Mouse (Mus musculus) megakaryocyte, adult 5-6 weeks (primary cell): ENCODE measurements around the gene Kcnmb4. TPM values are rescaled to one million over a fixed set of nuclear protein-coding genes. Genes with fewer than 3 reads are reported as not detected.

Source experiments
- ATAC-seq: 2 replicates; pipeline ENCODE4 v1.8.0; 2016; ENCODE audit warnings: mild to moderate bottlenecking, inconsistent platforms; ENCODE audit not compliant: poor library complexity, severe bottlenecking
- total RNA-seq, 2 experiments: library from RNA; stranded (forward) in 1 of 2; stranded (reverse) in 1 of 2; fragments of 153-499, 151-499 nt in 1 of 2; fragments of 221-1000, 200-1000 nt in 1 of 2; gene quantifications; 2 replicates each; pipeline versions ENCODE4 v1.2.3 to v1.2.4; 2015 to 2017

The Kcnmb4 gene
- total RNA-seq, 2 experiments from 2014 or later, result not detected

DNA sequence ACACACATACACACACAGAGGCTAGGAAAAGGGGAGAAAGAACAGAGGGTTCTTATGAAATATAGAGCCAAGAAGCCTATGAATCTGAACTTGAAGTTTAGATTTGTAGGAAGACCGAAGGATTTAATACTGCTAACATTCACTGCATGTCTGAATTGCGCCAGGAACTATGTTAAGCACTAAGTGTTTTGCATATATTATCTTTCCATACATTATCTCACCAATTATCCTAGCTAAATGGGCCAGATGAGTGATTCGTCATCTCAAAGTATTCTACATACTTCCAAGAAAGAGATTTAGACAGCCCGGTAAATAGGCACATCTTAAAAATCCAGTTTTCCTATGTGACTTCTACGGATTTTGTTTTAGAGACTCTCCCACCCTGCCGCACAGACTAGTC, 68.7 kb downstream of the Kcnmb4 start:
- no peak for ATAC-seq

DNA sequence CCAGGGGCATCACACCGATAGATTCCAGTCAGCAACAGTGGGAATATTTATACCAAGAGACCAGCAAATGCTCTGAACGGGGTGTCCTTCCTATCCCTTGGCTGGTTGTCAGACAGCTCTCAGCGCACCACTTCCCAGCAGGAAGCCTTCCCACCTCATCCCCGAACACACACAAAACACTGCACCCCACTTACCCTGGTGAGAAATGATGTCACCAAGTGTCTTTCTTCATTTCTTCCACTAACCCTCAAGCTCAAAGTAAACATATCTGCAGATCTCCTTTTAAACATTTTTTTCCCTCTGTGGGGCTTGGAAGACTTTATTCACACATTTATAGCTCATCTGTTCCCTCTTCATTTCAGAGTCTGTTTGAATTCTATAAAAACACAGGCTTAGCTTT, 70.0 kb downstream of the Kcnmb4 start:
- no peak for ATAC-seq

DNA sequence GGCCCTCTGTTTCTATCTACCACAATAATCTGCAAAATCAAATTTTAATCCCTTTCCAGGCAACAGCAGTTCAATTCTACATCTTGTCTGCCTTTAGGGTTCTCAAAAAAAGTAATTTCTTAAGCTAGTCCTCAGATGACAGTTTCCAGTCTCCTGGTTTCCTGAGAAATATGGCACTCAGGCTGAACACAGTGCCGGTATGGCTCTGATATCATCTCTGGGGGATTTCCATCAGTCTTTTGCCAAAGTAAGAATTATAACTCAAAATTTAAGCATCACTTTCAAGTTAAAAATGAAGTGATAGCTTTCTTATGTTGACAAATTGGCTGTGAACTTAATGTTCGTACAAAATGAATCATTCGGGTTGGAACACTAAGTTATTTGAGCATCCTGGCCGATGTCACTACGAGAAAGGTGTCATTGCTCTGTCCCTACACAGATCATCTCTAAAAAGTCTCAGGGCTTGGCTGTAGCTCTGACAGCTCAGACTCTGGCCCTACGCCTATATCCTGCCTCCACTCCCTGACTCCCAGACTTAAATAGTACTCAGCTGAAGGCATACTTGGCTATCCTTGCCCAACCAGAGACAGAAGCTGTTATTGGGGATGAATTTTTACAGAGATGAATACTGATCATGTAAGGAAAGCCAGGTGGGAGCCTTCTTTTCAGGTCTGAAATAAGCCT, 70.8 kb downstream of the Kcnmb4 start:
- ATAC-seq, result no peak

DNA sequence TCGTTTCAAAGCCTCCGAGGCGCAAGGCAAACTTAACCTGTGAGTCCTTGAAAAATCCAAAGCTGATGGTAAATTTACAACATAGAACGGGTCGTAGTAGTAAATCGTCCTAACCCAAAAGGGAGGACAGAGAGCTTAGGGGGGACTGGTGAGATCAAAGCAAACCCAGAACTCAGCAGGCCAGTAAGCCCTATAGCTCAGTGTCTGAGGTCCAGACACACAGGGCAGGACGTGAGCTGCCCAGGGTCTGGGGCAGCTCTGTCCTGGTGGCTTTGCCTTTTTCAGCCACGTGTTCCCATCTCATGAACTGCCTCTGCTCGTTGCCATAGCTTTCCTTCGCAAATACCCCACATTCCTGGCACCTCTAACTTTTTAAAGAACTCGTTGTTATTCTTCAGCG, 75.7 kb downstream of the Kcnmb4 start:
- ATAC-seq, result no peak

DNA sequence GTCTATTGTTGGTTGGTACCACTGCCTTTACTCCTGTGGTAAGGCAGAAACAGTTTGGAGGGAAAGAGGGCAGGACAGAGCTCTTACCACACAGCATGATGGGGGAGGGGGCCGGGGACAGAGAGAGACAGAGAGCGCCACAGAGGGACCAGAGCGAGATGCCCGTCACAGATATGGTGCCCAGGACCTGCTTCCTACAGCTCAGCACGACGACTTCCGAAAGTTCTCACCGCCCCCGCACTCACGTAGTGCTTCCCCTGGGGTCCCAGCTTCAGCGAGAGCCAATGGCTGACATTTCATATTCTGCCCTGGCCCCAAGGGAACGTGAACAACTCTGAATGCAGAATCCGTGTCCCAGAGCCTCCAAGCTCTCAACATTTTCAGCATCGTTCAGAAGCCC, 76.1 kb downstream of the Kcnmb4 start:
- ATAC-seq, result no peak

DNA sequence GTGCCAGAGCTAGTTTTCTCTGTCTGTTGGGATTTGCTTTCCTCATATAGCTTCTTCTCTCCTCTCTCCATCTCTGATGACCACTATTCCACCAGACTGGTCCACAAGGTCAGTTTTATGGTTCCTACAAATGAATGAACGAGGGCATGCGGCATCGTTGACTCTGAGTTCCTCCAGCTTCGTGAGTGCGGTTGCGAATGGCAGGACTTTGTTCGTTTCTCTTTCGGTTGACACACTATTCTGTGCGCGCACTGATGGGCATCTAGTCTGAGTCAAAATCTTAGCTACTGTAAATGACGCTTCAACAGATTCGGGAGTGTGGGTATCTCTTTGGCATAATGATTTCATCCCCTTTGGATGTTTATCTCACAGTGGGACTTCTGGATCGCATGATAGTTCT, 76.7 kb downstream of the Kcnmb4 start:
- ATAC-seq, result no peak

DNA sequence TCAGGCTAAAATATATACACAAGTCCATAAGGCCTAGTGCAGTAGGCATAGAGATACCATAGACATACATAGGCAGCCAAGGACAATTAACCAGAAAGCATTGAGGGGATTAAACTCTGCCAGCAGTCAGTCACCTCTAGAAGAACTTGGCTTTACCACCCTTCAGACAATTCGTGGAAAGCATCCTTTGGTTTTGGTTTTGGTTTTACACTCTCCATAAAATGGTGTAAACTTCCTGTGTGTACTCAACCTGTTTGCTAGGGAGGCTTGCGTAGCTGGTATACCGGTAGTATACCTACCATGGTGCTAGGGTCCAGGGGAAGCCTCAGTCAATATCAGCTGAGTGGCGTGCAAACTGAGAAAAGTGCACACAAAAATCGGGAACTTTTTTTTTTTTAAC, 77.4 kb downstream of the Kcnmb4 start:
- ATAC-seq, result no peak

DNA sequence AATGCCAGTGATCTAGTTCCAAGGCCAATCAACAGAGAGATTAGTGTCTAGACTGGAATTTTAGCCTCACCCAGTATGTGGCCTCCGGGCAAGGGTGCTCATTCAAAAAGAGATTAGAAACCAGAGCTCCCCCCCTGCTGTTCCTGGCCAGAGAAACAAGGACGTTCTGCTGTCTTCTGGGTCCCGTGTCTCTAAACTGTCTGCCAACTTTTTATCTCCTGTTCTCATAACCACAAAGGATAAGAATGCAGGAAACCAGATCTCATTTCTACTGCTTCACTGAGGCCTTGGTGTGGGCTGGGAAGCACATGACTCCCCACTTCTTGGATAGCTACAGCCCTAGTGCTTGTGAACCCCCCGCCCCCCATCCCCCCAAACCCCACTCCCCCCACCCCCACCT, 79.1 kb downstream of the Kcnmb4 start:
- no peak for ATAC-seq

DNA sequence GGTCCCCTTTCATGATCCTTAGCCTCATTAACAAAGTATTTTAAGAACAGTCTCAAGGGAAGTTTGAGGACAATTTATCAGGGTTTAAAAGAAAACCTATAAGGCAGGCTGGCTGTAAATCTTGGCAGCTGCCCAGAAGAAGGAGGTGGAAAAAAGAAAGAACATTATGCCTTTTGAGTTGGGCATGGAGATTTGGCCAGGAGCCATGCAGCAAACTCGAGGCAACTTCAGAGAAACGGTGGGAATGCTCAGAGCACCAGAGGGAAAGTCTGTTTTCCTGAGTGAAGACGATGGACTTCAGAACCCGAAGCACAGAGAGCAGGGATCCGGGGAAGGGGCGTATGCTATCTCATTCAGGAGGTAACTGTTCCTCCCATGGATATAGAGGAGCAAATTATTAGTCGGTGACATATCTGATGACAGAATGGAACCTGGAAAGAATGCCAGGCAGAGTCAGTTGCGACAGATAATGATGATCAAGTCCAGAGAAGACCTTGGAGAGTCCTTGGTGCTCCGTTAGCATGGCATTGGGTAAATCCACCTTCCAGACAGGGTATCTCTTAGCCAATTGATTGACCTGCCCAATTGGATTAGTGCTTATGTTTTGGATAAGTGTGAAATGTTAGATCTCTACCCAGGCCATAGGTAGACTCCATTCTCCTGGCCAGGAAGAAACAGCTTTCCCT, 79.7 kb downstream of the Kcnmb4 start:
- ATAC-seq, result no peak

DNA sequence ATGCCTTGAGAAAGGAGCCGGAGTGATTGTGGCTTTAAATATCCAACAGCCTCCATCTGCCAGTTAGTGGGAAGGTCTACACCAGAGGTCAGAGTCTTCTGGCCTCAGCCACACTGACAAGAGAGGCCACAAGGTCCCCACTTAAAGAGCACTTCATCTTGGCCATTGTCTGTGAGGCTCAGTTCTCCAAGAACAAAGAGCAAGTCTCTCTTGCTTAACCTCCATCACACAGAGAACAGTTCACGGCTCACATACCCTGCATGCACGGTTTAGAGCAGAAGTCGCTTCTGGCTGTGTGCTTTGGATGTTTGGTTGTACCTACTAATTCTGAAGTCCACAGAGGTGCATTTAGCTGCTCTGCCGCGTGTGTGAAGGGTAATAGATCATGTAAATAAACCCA, 84.8 kb downstream of the Kcnmb4 start:
- no peak for ATAC-seq

DNA sequence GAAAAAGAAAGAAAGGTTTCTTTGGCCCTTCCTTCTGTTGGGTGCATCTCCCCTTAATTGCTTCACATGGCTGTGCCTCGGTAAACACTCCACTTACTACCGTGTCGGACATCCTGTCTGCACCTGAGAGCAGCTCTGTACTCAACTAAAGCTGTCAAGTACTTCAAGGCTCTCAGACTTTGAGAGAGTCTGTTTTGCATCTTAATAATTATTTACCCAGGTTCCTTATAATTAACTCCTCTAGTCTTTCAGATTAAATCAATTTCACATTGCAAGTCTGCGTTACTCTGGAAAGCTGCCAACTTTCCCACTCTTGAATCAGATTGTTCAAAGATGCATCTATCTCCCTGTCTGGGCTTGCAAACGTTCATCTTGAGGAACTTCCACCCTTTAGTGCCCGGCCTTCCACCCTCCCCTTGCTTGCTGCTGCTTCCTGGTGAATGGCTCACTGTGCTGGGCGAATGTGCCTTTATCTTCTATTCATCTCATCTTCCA, 87.2 kb downstream of the Kcnmb4 start:
- ATAC-seq, result no peak

DNA sequence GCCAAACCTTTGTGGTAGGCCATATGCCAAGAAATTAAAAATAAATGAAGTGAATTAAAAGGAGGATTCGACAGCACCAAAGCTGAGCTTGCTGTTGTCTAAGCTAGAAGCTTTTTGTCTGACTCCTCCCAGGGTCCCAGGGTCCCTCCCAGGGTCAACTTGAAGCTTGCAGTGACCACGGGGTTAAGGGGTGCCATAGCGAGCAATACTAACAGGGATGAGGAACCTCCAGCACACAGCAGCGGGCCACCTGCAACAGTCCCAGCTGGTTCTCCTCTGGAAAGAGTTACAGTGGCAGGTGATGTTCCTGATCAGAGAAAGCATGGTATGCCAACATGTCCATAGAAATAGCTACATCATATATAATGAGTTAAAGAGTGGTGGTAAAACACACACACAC, 89.3 kb downstream of the Kcnmb4 start:
- ATAC-seq, result no peak

DNA sequence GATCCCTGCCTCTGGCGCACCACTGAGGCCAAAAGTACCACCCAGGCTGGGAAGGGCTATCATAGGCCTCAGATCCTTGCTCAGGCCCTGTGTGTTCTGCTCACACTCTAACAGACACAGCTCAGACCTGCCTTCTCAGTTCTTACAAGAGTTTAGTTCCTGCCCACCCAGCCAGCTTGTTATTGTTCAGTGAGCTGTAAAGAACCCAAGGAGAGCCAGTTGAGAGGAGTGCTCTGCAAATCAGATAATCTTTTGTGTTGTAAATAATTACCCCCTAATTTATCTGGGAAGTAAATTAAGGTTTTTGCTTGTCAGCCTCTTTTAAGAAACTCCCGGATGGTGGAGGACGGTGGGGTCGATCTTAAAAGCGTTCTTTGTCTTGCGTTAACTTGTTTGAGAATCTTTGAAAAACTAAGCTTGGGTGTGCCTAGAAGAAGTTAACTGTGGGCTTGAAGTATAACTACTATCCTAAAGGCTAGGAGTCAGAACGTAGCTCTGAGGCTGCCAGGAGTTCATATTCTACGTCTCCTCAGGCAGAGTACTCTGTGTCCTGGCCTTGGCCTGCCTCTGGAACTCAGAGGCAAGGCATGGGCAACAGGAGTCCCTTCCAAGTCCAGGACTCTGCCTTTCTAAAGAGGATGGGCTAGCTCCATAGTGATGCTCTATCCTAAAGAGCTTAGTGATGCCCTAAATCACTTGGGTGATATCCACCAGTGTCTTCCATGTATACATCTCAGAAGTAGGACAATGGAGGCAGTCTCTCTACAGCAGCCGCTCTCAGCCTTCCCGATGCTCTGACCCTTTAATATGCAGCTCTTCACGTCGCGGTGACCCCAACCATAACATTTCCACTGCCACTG, 90.6 kb downstream of the Kcnmb4 start:
- no peak for ATAC-seq

DNA sequence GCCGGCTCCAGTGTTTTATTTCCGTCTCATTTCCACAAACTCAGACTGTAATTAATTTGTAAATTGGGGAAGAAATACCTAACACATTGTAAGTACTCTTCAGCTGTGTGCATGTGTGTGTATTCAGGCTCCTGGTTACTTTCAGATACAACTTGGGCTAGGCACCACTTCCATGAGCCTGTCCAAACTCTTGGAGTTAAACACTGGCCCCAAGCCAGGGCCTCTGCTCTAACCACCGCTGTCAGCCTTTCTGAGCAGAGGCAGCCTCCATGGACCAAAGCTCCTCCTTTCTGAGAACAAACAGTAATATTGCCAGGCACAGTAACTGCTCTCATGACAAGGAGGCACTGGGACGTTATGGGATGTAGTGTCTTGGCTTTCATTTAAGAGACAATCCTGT, 96.8 kb downstream of the Kcnmb4 start:
- no peak for ATAC-seq

DNA sequence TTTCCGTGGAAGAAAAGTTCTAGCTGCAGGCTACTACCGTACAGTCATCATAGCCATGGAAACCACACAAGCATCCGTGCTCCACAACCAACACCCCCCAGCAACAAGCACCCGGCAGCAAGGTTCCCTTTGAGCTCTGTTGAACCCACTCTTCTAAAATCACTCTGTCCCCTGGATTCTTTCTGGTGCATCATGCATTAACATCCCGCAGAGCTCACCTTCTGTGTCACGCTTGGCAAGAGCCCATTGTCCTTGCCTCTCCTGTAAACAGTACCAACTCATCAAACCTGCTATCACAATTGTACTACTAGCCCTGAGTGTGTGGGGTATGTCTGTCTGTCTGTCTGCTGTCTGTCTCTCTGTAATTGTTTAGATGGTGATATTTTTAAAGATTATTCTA, 99.6 kb downstream of the Kcnmb4 start:
- ATAC-seq, result no peak

DNA sequence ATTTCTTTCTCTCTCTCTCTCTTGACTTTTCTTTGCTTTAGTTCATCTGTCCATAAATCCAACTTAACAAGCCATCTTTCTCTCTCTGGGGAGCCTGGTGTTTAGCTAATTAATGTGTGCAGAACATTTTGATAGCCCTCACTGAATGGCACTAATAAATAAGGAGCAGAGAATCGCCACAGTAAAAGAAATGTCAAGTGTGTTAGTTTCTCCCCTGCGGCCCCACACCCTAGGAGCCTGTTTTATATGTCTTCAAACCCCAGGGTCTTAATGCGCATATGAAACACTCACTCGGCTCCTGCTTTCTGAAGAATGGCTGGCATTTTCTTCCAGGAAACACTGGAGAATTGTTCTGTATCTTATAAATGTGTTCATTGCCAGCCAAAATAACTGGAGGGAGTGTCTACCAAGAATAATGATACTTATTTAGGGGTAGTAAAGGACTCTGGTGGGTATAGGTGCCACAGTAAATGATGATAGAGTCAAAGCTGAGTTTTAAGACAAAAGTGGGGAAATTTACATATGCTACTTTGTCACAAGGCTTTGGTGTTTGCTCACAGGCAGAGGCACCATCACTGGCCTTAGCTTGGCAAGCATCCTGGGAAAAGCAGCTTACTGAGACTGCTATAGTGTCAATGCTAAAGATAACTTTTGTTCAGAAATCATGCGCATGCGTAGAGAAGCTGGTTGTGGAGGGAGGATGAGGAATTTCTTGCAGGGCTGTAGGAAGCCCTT, 102.5 kb downstream of the Kcnmb4 start:
- no peak for ATAC-seq

Other genes with a start within 250 kb of the Kcnmb4 start
- gene Ptprb, start 198.4 kb downstream of the Kcnmb4 start, total RNA-seq (2015), result not detected in 2 replicates
- gene Ptprb, start 198.4 kb downstream of the Kcnmb4 start, total RNA-seq (2017), result not detected in 2 replicates
- 81.1 and 82.9 TPM in 2 replicates for gene Cnot2, start 107.6 kb upstream of the Kcnmb4 start, total RNA-seq (2015)
- gene Cnot2, start 107.6 kb upstream of the Kcnmb4 start, total RNA-seq (2017), result 102 and 111 TPM in 2 replicates